Mouse (Mus musculus) cerebellum, adult 9-11 months (tissue): ENCODE results near the gene Tmem234.

Experiments used
- DNase-seq: peaks from one replicate; pipeline ENCODE4 v3.0.0; 2022

Gene Tmem234

DNA sequence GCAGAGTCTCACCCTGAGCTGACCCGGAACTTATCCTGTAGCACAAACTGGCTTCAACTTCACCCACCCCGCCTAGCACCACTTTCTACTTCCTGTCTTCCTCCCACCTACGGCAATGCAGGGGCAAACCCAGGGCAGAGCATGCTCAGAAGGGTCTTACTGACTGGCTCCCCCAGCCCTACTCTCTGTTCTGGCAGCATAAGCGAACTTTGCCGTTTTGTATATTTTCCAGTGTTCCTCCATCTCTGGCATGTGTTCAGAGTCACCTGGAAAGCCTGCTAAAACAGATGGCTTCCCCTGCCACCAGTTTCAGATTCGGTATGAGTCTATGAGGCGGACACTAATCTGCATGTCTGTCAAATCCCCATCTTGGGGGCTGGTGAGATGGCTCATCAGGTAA is 20.1 kb upstream of the Tmem234 start:
- DNase-seq, result peak; percentile 72

DNA sequence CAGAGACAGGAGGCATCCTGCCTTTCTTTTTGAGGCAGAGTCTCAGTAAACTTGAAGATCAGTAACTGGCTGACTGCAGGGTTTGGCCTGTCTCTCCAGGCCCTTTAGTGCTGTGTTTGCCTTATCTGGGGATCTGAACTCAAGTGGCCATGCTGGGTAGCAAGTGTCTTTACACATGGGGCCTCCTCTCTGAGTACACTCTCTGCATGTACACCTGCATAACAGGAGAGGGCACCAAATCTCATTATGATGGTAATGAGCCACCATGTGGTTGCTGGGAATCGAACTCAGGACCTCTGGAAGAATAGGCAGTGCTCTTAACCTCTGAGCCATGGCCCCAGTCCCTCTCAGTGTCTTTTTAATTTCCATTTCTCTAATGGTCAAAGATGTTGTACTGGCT is 18.2 kb upstream of the Tmem234 start:
- no peak for DNase-seq

GRCm38 (mm10) chr4:129584370-129584769 is 16.1 kb upstream of the Tmem234 start:
- DNase-seq, result no peak

GRCm38 (mm10) chr4:129584884-129585608 is 15.4 kb upstream of the Tmem234 start:
- peak; percentile 68 for DNase-seq

DNA sequence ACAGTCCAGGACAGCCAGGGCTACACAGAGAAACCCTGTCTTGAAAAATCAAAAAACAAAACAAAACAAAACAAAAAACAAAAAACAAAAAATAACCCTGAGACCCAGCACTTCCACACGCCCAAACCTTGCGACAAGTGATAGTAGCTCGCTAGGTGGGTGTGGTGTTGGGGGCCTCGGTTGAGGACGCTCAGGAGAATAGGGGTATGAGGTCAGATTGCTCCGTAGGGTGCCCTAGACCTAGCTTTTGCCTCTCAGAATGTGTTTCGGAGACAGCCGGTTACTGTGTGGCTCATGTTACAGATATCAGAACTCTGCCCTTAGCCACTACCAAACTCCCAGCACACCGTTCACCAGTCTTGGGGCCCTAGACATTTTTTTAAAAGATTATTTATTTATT is 14.7 kb upstream of the Tmem234 start:
- DNase-seq, result no peak

- DNase-seq, result no peak
Measured at GRCm38 (mm10) chr4:129586943-129587342, 13.5 kb upstream of the Tmem234 start.

GRCm38 (mm10) chr4:129588865-129589264 is 11.6 kb upstream of the Tmem234 start:
- no peak for DNase-seq

- DNase-seq, result peak; percentile 81
Measured at GRCm38 (mm10) chr4:129608426-129609025, 8.1 kb downstream of the Tmem234 start.

DNA sequence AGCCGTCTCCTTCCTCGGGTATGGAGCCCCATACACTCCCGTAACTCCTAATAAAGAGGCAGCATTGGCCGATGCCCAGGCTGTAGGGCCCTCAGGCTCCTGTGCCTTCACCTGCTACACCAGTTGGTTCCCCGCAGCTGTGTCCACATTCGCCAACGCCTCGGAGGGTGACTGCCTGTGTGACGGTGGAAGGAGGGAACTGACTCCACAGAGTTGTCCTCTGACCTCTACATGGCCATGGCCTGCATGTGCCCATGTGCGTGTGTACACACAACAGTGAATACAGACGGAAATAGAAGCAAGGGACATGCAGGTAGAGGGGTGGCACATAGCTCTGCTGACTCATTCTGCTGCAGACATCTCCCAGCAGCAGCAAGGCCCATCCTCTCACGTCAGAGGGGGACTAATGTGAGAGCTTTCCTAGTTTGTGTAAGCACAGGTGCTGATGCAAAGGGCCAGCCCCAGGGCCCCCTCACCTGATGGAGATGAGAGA is 8.7 kb downstream of the Tmem234 start:
- peak; percentile 51 for DNase-seq

GRCm38 (mm10) chr4:129610026-129610425 is 9.6 kb downstream of the Tmem234 start:
- no peak for DNase-seq

DNA sequence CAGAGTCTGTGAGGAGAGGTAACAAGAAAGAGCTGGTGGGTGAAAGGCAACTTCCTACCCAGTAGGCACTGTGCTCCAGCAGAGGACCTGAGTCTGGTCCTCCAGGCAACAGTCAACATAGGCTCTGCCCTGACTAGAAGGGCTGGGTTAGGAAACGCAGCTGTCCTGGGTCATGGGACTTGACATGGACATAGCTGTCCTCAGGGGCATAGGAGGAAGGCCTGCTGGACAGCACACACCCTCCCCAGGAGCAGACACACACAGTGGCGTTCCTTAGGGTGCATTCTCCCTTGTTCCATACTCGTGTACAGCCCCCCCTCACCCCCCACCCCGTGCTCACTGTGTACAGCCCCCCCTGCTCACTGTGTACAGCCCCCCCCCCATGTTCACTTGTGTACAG is 10.0 kb downstream of the Tmem234 start:
- DNase-seq, result no peak

DNA sequence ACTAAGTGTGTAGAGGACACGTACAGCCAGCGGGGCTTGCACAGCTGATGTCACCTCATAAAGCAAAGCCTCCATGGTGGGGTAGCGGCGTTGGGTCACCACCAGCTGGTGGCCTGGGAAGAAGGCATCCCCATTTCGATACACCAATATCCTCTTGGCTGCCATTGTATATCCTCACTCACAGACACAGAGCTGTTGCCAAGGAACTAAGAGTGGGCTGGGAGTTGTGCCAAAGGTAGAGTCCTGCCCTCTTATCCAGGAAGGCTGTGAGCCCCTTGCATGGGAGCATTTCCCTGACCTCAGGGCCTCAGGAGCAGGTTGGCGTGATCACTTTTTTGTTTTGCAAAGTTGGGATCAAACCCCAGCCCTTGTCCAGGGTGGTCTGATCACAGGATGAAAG is 13.6 kb downstream of the Tmem234 start, which contains the start of gene Dcdc2b:
TSS of gene Dcdc2b (minus strand) at position 165 of the 400 bp plus-strand sequence.
- DNase-seq, result peak; percentile 46

GRCm38 (mm10) chr4:129615801-129616290 is 15.4 kb downstream of the Tmem234 start:
- no peak for DNase-seq

DNA sequence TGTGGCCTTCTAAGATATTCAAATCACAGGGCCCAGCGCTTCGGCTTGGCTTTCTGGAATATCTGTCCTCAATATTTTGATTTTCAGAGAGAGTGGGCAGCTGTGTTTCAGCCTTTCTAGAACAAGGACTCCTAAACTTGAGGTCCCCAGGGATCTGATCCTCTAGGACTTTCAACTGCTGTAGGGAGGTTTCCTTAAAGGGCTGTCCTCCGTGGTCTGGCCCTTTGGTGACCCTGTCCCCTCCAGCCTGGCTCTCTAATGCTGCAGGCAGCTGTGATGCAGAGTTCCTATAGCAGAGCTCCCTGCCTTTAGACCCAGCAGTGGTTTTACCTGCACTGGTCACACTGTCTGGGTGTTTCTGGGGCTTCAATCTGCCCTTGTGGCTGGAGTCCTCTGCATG is 16.2 kb downstream of the Tmem234 start:
- no peak for DNase-seq

GRCm38 (mm10) chr4:129617121-129617641 is 16.7 kb downstream of the Tmem234 start:
- DNase-seq, result peak; percentile 51

GRCm38 (mm10) chr4:129618031-129618430 is 17.6 kb downstream of the Tmem234 start:
- DNase-seq, result peak; percentile 61

- peak; percentile 97 for DNase-seq
Measured at GRCm38 (mm10) chr4:129618786-129619691, 18.6 kb downstream of the Tmem234 start, which contains the start of gene Iqcc. Iqcc (minus strand) TSS chr4:129619099.

- DNase-seq, result peak; percentile 68
Measured at GRCm38 (mm10) chr4:129620419-129621282, 20.2 kb downstream of the Tmem234 start.

GRCm38 (mm10) chr4:129621283-129621841 is 20.9 kb downstream of the Tmem234 start:
- peak; percentile 88 for DNase-seq

DNA sequence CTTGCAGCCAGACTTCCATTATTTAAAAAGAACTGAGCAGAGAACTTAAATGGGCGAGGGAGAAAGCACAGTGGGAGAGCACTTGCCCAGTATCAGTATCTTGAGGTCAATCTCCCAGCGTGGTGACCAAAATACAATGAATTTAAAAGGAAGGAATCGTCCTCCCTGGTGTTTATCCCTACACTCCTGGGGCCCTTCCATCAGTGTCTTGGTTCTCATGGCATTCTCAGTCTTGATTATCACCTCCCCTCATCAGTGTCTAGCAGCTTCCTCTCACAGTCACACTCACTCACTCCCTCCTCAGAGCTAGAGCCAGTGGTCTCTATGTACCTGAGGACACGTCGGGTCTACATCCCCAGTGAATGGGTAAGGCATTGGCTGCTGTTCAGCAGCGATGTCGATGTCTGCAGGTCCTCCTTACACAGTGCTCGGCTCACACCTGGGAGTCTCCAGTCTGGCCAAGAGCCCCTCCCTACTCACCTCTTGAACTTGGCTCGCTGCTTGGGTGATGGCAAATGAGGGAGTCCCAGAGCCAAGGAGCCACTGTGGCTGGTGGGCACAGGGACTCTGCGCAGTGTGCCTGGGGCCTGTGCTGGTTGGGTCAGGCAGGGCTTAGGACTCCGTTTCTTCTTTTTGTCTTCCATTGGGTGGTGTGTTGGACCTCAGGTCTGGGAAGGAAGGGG is 21.8 kb downstream of the Tmem234 start:
- DNase-seq, result peak; percentile 75
